Mouse (Mus musculus): Measurements from ENCODE around the gene Ttyh1. TPM values are rescaled to one million over a fixed set of nuclear protein-coding genes. Genes with fewer than 3 reads are reported as not detected.

The Ttyh1 gene
- polyA plus RNA-seq, 1 experiment from 2014 or later: 97.4 TPM

DNA sequence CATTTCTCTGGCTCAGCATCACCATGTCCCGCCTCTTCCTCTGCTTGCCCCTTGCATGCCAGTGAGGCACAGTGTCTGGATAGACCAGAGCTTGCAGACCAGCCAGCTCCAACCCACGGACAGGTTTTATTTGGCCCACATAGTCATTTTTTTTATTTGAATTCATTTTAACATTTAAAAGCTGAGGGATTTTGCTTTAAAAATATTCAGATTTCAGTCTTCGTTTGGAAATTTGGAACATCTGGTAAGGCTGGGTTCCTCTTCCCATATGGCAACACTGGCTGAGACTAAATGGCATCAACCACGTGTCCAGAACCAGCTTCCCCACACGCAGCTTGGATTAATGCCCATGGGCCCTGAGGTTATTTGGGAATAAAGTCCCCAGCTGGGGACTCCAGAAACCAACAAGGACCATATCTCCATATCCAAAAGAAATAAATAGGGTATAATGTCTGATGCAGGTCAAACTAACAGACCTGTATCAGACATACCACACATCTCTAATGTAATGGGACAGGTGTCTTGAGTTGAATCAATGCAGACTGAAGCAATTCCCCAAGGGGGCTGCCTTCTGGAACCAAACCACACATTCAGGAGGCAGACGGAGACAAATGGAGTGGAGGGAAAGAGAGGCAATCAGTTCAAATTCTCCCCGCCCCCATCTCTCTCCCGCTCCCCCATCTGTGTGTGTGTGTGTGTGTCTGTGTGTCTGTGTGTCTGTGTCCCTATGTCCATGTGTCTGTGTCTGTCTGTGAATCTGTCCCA, 2.0 kb upstream of the Ttyh1 start:
- no peak overlapping the region for H3K4me3 ChIP-seq (replicated peaks; ENCODE audit: low read length)
- H3K36me3 ChIP-seq (ENCODE audit: control insufficient read depth, insufficient read depth): no peaks in the 10 kb centered on the region
- H3K9me3 ChIP-seq (ENCODE audit: control insufficient read depth, low read length): no peaks in the 10 kb centered on the region
- no peak overlapping the region for H3K9ac ChIP-seq (replicated peaks; ENCODE audit: low read depth, low read length)
- no peaks in the 10 kb centered on the region for H3K27me3 ChIP-seq (replicated peaks; ENCODE audit: control insufficient read depth, insufficient read depth, low read length)
- H3K4me2 ChIP-seq (ENCODE audit: low read length): no peak overlapping the region
- ATAC-seq: no peak
- WGBS: 57% methylated on average over 8 of the region's 8 CpGs
- no peak overlapping the region for H3K27ac ChIP-seq (ENCODE audit: low read length)
- peaks cover 29% of the 10 kb centered on the region for H3K4me1 ChIP-seq (replicated peaks; ENCODE audit: control insufficient read depth, insufficient read depth, low read length)

DNA sequence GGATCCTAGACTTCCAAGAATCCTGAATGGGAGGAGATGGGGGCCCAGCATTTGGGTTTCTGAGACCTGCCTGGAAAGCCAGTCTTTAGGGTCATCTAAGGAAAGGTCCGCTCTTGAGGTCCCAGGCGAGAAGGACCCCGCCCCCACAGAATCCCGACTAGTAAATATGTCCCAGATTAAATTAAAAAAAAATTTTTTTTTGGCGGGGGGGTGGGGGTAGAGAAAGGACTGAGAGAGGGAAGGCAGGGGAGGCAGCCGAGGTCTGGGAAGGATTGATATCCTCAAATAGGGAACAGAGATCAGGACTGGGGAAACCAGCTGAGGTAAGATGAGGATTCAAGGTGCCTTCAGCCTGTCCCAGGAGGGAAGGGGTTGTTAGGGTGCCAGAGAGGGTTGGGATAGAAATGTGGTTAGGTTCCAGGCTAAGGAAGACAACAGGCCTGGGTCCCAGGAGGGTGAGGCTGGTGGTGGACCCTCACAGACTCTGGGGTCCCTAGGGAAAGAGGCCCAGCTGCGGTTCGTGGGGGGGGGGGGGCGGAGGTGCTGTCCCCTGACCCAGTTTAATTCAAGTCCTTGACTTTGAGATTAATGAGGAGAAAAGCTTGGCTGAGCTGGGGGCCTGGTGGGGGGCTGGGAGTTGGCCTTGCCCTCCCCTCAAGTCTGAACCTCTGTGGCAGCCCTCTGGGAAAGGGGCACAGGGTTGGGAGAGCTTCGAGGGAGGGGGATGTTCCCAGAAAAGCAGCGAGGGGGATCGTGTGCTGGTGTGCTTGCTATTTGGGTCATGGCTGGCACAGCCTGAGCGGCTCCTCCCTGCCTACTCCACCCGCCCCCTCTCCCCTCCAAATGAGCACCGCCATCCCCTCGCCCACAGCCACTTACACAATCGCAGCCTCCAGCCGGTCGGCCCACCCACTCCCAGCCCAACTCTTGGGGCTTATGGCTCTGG, 1.0 kb downstream of the Ttyh1 start:
- WGBS: 5% methylated on average over 19 of the region's 19 CpGs
- peak overlapping the region; percentile 84 for H3K4me3 ChIP-seq (replicated peaks; ENCODE audit: low read length)
- peak overlapping the region; percentile 80 for H3K27ac ChIP-seq (ENCODE audit: low read length)
- H3K4me2 ChIP-seq (ENCODE audit: low read length): peak overlapping the region; percentile 75
- H3K27me3 ChIP-seq (replicated peaks; ENCODE audit: control insufficient read depth, insufficient read depth, low read length): no peaks in the 10 kb centered on the region
- peaks cover 58% of the 10 kb centered on the region for H3K4me1 ChIP-seq (replicated peaks; ENCODE audit: control insufficient read depth, insufficient read depth, low read length)
- peak overlapping the region; percentile 97 for H3K9ac ChIP-seq (replicated peaks; ENCODE audit: low read depth, low read length)
- peak; percentile 2 for ATAC-seq
- no peaks in the 10 kb centered on the region for H3K36me3 ChIP-seq (ENCODE audit: control insufficient read depth, insufficient read depth)
- H3K9me3 ChIP-seq (ENCODE audit: control insufficient read depth, low read length): no peaks in the 10 kb centered on the region

GRCm38 (mm10) chr7:4122076-4122768, 3.0 kb downstream of the Ttyh1 start:
- Histone ChIP-seq H3K4me1 (replicated peaks; ENCODE audit: control insufficient read depth, insufficient read depth, low read length) (peaks cover 62% of the 10 kb centered on the region), H3K4me3 (replicated peaks; ENCODE audit: low read length) (0 out of 2 replicates have a peak overlapping the region, but pooled peaks have one; percentile 10)
- no peak for ATAC-seq

GRCm38 (mm10) chr7:4122783-4123182, 3.6 kb downstream of the Ttyh1 start:
- no peak overlapping the region; the same call in 1 of the 2 replicates for H3K9ac ChIP-seq (replicated peaks; ENCODE audit: low read depth, low read length)
- H3K36me3 ChIP-seq (ENCODE audit: control insufficient read depth, insufficient read depth): no peaks in the 10 kb centered on the region
- no peak for ATAC-seq
- 55% methylated on average over 10 of the region's 10 CpGs for WGBS
- no peaks in the 10 kb centered on the region for H3K27me3 ChIP-seq (replicated peaks; ENCODE audit: control insufficient read depth, insufficient read depth, low read length)
- peak overlapping the region; percentile 28 for H3K4me2 ChIP-seq (ENCODE audit: low read length)
- H3K4me3 ChIP-seq (replicated peaks; ENCODE audit: low read length): 0 out of 2 replicates have a peak overlapping the region, but pooled peaks have one; percentile 1
- H3K9me3 ChIP-seq (ENCODE audit: control insufficient read depth, low read length): no peaks in the 10 kb centered on the region
- H3K4me1 ChIP-seq (replicated peaks; ENCODE audit: control insufficient read depth, insufficient read depth, low read length): peaks cover 62% of the 10 kb centered on the region
- H3K27ac ChIP-seq (ENCODE audit: low read length): peak overlapping the region; percentile 86

More at GRCm38 (mm10) chr7:4122076-4122768, 3.0 kb downstream of the Ttyh1 start:
- Histone ChIP-seq H3K27me3 (replicated peaks; ENCODE audit: control insufficient read depth, insufficient read depth, low read length) (no peaks in the 10 kb centered on the region), H3K9me3 (ENCODE audit: control insufficient read depth, low read length) (no peaks in the 10 kb centered on the region), H3K4me2 (ENCODE audit: low read length) (peak overlapping the region; percentile 75), H3K9ac (replicated peaks; ENCODE audit: low read depth, low read length) (peak overlapping the region; percentile 97; the same call in 1 of the 2 replicates), H3K27ac (ENCODE audit: low read length) (peak overlapping the region; percentile 86), H3K36me3 (ENCODE audit: control insufficient read depth, insufficient read depth) (no peaks in the 10 kb centered on the region)
- WGBS: 24% methylated on average over 11 of the region's 11 CpGs

DNA sequence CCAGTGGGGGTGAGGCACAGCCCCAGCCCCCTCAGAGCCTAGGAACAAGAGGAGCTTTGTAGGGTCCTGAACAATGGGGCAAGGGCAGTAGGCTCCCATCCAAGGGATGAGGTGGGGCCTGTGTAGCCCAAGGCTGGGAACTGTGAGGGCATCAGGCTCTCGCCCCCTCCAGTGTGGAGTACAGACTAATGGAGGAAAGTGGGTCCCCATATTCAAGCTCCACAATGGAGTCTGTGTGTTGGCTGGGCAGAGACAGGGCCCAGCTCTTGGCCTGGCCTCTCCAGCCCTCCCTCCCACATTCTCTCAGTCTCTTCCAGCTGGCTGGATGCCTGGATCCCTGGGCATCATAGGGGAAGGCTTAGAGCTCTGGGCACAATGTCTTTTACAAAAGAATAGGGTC, 4.5 kb downstream of the Ttyh1 start:
- Histone ChIP-seq H3K27ac (ENCODE audit: low read length) (peak overlapping the region; percentile 86), H3K9ac (replicated peaks; ENCODE audit: low read depth, low read length) (peak overlapping the region; percentile 23; the same call in 1 of the 2 replicates), H3K4me3 (replicated peaks; ENCODE audit: low read length) (peak overlapping the region; percentile 5; the same call in 1 of the 2 replicates), H3K36me3 (ENCODE audit: control insufficient read depth, insufficient read depth) (no peaks in the 10 kb centered on the region), H3K4me1 (replicated peaks; ENCODE audit: control insufficient read depth, insufficient read depth, low read length) (peaks cover 62% of the 10 kb centered on the region), H3K9me3 (ENCODE audit: control insufficient read depth, low read length) (no peaks in the 10 kb centered on the region), H3K4me2 (ENCODE audit: low read length) (peak overlapping the region; percentile 53), H3K27me3 (replicated peaks; ENCODE audit: control insufficient read depth, insufficient read depth, low read length) (no peaks in the 10 kb centered on the region)
- peak; percentile 77 for ATAC-seq
- 0% methylated on average over 1 of the region's 1 CpGs for WGBS

DNA sequence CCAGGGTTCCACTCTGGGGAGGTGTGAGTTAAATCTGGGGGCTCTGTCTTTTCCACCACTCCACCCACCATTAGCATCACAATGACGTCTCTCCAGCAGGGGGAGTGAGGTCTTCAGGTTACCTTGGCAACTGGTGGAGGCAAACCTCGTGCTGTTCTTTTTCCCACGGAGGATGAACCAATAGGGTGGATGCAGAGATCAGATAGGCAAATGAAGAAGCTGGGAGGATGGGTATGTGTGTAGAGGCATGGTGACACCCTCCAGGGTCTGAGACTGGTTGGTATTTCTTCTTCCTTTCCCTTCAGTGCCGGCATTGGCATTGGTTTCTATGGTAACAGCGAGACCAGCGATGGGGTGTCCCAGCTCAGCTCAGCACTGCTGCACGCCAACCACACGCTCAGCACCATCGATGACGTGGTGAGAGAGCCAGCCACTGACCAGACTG, 5.1 kb downstream of the Ttyh1 start:
- 0% methylated on average over 10 of the region's 10 CpGs for WGBS
- H3K27me3 ChIP-seq (replicated peaks; ENCODE audit: control insufficient read depth, insufficient read depth, low read length): no peaks in the 10 kb centered on the region
- H3K36me3 ChIP-seq (ENCODE audit: control insufficient read depth, insufficient read depth): no peaks in the 10 kb centered on the region
- H3K4me1 ChIP-seq (replicated peaks; ENCODE audit: control insufficient read depth, insufficient read depth, low read length): peaks cover 58% of the 10 kb centered on the region
- H3K27ac ChIP-seq (ENCODE audit: low read length): peak overlapping the region; percentile 86
- H3K4me2 ChIP-seq (ENCODE audit: low read length): peak overlapping the region; percentile 53
- H3K4me3 ChIP-seq (replicated peaks; ENCODE audit: low read length): peak overlapping the region; percentile 30
- no peaks in the 10 kb centered on the region for H3K9me3 ChIP-seq (ENCODE audit: control insufficient read depth, low read length)
- peak; percentile 87 for ATAC-seq
- H3K9ac ChIP-seq (replicated peaks; ENCODE audit: low read depth, low read length): peak overlapping the region; percentile 23

DNA sequence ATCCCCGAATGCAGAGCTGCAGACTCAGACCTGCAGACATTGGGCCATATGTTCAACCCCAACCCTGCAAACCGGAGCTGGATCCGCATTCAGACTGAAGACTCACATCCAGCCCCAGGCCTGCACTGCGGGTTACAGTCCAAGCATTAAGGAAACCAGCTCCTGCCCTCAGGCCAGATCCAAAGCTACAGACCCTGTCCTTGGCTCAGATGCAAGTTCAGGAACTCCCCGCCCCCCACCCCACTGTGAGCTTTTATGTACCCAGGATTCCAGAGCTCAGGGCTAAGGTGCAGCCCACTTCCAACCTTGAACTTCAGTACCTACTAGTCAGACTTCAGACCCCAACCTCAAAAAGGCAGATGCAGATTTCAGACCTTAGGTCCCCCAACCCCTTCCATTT, 5.6 kb downstream of the Ttyh1 start:
- H3K4me1 ChIP-seq (replicated peaks; ENCODE audit: control insufficient read depth, insufficient read depth, low read length): peaks cover 54% of the 10 kb centered on the region
- peak overlapping the region; percentile 86 for H3K27ac ChIP-seq (ENCODE audit: low read length)
- WGBS: 2% methylated on average over 5 of the region's 5 CpGs
- H3K4me2 ChIP-seq (ENCODE audit: low read length): peak overlapping the region; percentile 53
- H3K36me3 ChIP-seq (ENCODE audit: control insufficient read depth, insufficient read depth): no peaks in the 10 kb centered on the region
- H3K9me3 ChIP-seq (ENCODE audit: control insufficient read depth, low read length): no peaks in the 10 kb centered on the region
- no peak for ATAC-seq
- H3K27me3 ChIP-seq (replicated peaks; ENCODE audit: control insufficient read depth, insufficient read depth, low read length): no peaks in the 10 kb centered on the region
- peak overlapping the region; percentile 30 for H3K4me3 ChIP-seq (replicated peaks; ENCODE audit: low read length)
- H3K9ac ChIP-seq (replicated peaks; ENCODE audit: low read depth, low read length): peak overlapping the region; percentile 7; the same call in 1 of the 2 replicates

- H3K36me3 ChIP-seq (ENCODE audit: control insufficient read depth, insufficient read depth): no peaks in the 10 kb centered on the region
- peaks cover 49% of the 10 kb centered on the region for H3K4me1 ChIP-seq (replicated peaks; ENCODE audit: control insufficient read depth, insufficient read depth, low read length)
- no peaks in the 10 kb centered on the region for H3K9me3 ChIP-seq (ENCODE audit: control insufficient read depth, low read length)
- H3K27me3 ChIP-seq (replicated peaks; ENCODE audit: control insufficient read depth, insufficient read depth, low read length): no peaks in the 10 kb centered on the region
- H3K4me2 ChIP-seq (ENCODE audit: low read length): no peak overlapping the region
- H3K27ac ChIP-seq (ENCODE audit: low read length): peak overlapping the region; percentile 86
- 24% methylated on average over 9 of the region's 9 CpGs for WGBS
- ATAC-seq: no peak
- 0 out of 2 replicates have a peak overlapping the region, but pooled peaks have one; percentile 26 for H3K9ac ChIP-seq (replicated peaks; ENCODE audit: low read depth, low read length)
- no peak overlapping the region for H3K4me3 ChIP-seq (replicated peaks; ENCODE audit: low read length)
Observed at GRCm38 (mm10) chr7:4125306-4125705, 6.1 kb downstream of the Ttyh1 start.

Data from forebrain, embryonic 16.5 days (tissue).